Mouse (Mus musculus) limb, embryonic 10.5 days (tissue): ENCODE results near the gene Itprid2. TPM values are rescaled to one million over a fixed set of nuclear protein-coding genes. Genes with fewer than 3 reads are reported as not detected.
"Not testable (repeated sequence)": the region's sequence is repeated elsewhere in the genome, so short reads cannot be mapped to it uniquely, and the experiment has no call there.

Source experiments
- DNase-seq: peaks from one replicate; pipeline ENCODE4 v3.0.0-alpha.2; 2017; ENCODE audit warnings: low spot score
- H3K27ac ChIP-seq: fragments of 300-500 bp; sonication (generic); 2 replicates; pipeline ENCODE4 v1.5.1; 2016; ENCODE audit warnings: mild to moderate bottlenecking
- H3K27me3 ChIP-seq: fragments of 300-500 bp; sonication (generic); 2 replicates; pipeline ENCODE4 v1.6.1; 2016; ENCODE audit warnings: low read depth, mild to moderate bottlenecking; ENCODE audit not compliant: poor library complexity, severe bottlenecking
- H3K36me3 ChIP-seq: fragments of 300-500 bp; sonication (generic); 2 replicates; pipeline ENCODE4 v1.6.1; 2016; ENCODE audit warnings: mild to moderate bottlenecking, moderate library complexity
- H3K4me1 ChIP-seq: fragments of 300-500 bp; sonication (generic); 2 replicates; pipeline ENCODE4 v1.6.1; 2016
- H3K4me3 ChIP-seq: fragments of 300-500 bp; sonication (generic); 2 replicates; pipeline ENCODE4 v1.5.1; 2016; ENCODE audit warnings: mild to moderate bottlenecking, moderate library complexity
- H3K9me3 ChIP-seq: fragments of 300-500 bp; sonication (generic); replicated peaks from 2 replicates; pipeline ENCODE4 v1.6.1; 2016; ENCODE audit warnings: mild to moderate bottlenecking
- WGBS: fragments of 180-500 bp; shearing (Covaris S2); methylation state at CpG from one replicate; pipeline ENCODE4 v1.1.7; 2016; 5-methylcytosine and 5-hydroxymethylcytosine counted together
- polyA plus RNA-seq: library from polyadenylated mRNA; unstranded; fragments of >200 nt; fragmentation: Nextera tagmentation; extraction: Ambion mirVana; gene quantifications from 2 replicates; pipeline ENCODE4 v1.2.1, GENCODE M21; 2016

Itprid2 gene
- polyA plus RNA-seq, result 4.4 and 5.6 TPM in 2 replicates

DNA sequence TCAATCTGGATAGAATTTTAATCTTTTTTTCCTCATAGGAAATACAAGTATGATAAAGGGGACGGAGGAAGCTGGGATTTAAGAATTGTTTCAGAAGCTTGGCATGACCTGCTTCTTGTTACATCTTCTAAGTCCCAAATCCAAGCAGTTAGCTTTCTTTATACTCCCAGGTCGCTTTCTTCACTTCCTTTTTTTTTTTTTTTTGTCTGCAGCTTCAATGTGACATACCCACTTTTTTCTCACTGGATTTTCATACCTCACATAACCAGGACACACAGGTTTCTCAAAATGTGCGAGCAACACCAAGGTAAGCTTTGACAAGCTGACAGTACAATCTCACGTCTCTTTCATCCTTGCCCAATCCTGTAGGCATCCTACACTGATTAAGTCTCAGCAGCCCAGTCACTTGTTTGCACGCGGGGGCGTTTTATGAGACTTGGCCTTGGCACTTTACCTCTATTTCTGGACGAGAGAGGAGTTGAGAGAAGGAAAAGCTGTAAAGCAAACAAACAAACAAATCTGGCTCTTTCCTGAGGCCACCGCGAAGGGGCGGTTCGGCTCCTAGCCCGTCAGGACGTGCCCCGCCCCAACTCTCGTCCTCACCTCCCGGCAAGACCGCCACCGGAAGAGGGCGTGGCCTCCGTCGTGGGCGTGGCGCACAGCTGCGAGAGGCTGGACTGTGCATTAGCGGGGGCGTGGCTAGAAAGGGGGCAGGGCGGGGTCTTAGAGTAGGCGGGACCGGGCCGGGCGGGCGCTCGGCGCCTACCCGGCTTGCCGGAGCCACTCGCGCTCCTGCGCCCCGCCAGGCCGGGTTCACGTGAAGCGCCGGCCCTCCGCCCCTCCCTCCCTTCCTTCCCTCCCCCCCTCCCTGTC, at the start of gene Itprid2:
TSS of gene Itprid2 (plus strand) at position 825 of the 873 bp plus-strand sequence.
- no peaks in the 10 kb centered on the region for H3K9me3 ChIP-seq
- peak within 1 kb of the TSS; percentile 91 for H3K27ac ChIP-seq
- 4% methylated on average over 32 of the region's 46 CpGs for WGBS
- H3K4me1 ChIP-seq, result peaks cover 17% of the 10 kb centered on the region
- H3K27me3 ChIP-seq, result no peaks in the 10 kb centered on the region
- H3K4me3 ChIP-seq, result peak within 1 kb of the TSS; percentile 82
- H3K36me3 ChIP-seq, result no peaks in the 10 kb centered on the region
- DNase-seq, result peak; percentile 100

DNA sequence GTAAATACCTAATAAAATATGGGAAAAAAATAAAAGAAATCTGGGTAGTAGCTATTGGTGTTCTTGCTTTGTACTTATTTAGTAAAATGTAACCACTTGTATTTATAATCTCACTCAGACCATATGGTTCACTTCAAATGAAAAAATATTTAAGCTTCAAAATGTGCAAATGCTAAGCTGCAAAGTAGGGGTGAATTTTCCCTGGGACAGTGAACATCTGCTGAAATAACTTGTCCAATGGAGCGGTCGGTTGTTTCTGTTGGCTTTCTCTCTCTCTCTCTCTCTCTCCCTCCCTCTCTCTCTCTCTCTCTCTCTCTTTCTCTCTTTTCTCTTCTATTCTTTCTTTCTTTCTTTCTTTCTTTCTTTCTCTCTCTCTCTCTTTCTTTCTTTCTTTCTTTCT, 39.0 kb upstream of the Itprid2 start:
- Histone ChIP-seq H3K27ac (no peak overlapping the region), H3K27me3 (no peaks in the 10 kb centered on the region), H3K36me3 (no peaks in the 10 kb centered on the region), H3K9me3 (no peaks in the 10 kb centered on the region), H3K4me1 (no peaks in the 10 kb centered on the region), H3K4me3 (no peak overlapping the region)
- no peak for DNase-seq
- 93% methylated on average over 2 of the region's 2 CpGs for WGBS

DNA sequence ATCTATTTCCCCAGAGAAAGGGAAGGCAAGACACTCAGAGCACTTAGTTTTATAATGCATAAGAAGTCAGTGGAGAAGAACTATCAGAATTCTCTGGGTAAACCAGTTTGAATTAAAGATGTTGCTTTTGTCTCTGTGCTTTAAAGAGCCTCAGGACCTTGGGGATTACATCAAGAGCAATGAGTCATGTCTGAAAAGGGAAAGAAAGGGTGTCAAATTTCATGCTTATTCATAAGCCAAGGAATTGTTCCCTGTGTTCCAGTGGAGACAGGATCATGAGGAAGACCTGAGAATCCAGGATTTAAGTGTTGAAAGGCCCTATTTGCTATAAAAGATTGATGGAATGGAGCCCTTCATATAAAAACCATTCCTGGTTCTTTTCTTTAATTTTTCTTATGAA, 38.1 kb upstream of the Itprid2 start:
- Histone ChIP-seq H3K27me3 (no peaks in the 10 kb centered on the region), H3K36me3 (no peaks in the 10 kb centered on the region), H3K4me3 (no peak overlapping the region), H3K27ac (no peak overlapping the region), H3K9me3 (no peaks in the 10 kb centered on the region), H3K4me1 (no peaks in the 10 kb centered on the region)
- no peak for DNase-seq

DNA sequence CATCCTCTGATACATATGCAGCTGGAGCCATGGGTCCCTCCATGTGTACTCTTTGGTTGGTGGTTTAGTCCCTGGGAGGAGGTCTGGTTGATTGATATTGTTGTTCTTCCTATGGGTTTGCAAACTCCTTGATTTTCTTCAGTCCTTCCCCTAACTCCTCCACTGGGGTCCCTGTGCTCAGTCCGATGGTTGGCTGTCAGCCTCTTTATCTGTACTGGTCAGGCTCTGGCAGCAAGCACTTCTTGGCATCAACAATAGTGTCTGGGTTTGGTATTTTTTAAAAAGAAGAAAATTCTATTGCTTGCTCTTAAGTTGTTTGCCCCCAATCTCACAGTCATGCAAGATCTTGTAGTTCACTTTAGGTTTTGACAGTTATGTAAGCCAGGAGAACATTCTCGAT, 34.0 kb upstream of the Itprid2 start:
- H3K27me3 ChIP-seq, H3K4me1 ChIP-seq, H3K36me3 ChIP-seq, H3K4me3 ChIP-seq, H3K9me3 ChIP-seq, H3K27ac ChIP-seq, DNase-seq: not testable (repeated sequence)
- WGBS, result 56% methylated on average over 2 of the region's 2 CpGs

DNA sequence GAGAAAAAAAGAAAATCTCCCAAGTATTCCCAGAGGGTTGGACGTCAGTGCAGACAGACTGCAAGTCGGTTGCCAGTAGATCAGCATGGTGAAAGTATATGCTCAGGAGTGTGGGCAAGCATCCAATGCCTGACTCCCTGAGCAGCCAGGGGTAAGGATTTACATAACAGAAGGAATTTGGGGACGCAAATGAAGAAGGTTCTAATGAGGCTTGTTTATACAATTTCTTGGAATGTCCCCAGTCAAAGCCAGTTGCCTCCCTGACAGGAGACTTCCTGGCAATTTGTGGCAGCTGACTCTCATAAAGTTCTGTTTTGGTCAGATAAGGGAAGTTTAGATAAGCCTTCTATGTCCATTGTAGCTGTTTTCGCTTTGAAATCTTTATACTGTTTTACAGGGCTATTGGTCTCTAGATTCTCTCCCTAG, 33.4 kb upstream of the Itprid2 start:
- H3K4me3 ChIP-seq, result no peak overlapping the region
- H3K9me3 ChIP-seq, result no peaks in the 10 kb centered on the region
- no peaks in the 10 kb centered on the region for H3K4me1 ChIP-seq
- no peaks in the 10 kb centered on the region for H3K27me3 ChIP-seq
- 31% methylated on average over 4 of the region's 4 CpGs for WGBS
- H3K36me3 ChIP-seq, result no peaks in the 10 kb centered on the region
- no peak overlapping the region for H3K27ac ChIP-seq
- no peak for DNase-seq

DNA sequence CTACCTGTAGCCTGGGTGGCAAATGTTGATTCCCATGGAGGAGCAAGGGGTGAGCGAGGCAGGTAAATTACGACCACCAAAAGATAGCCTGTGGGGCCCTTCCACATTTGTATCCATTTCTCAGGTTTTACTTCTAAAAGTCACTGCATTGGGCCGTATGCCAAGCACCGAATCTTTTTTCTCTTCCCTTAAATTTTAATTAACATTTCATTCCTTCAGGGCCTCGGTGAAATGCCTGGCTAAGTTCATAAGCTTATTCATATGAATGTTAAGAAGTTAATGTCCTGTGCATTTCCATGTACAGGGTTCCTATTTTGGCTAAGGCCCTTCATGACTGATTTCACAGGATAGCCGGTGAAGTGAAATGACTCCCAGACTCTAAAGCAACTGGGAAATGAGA, 32.8 kb upstream of the Itprid2 start:
- H3K27ac ChIP-seq, result no peak overlapping the region
- no peaks in the 10 kb centered on the region for H3K27me3 ChIP-seq
- H3K9me3 ChIP-seq, result no peaks in the 10 kb centered on the region
- H3K4me1 ChIP-seq, result no peaks in the 10 kb centered on the region
- WGBS, result 77% methylated on average over 6 of the region's 6 CpGs
- H3K4me3 ChIP-seq, result no peak overlapping the region
- H3K36me3 ChIP-seq, result no peaks in the 10 kb centered on the region
- no peak for DNase-seq

DNA sequence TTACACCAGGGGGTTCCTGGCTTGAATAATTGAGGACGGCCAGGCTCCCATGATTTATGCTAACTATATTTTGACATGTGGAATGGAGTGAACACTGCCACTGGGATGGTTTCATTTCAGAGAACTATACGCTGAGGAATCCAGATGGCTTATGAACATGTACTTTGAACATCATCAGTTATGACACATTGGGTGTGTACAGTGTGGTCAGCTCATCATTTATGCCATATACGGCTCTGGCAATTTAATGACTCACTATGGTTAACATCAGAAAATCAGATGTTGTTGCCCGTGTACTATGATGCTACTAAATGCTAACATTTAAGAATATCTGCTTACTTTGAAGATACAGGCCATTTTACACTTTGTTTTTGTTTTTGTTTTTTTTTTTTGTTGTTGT, 31.8 kb upstream of the Itprid2 start:
- Histone ChIP-seq H3K4me1 (no peaks in the 10 kb centered on the region), H3K27ac (no peak overlapping the region), H3K36me3 (no peaks in the 10 kb centered on the region), H3K27me3 (no peaks in the 10 kb centered on the region), H3K4me3 (no peak overlapping the region), H3K9me3 (no peaks in the 10 kb centered on the region)
- WGBS, result 88% methylated on average over 4 of the region's 4 CpGs
- no peak for DNase-seq

DNA sequence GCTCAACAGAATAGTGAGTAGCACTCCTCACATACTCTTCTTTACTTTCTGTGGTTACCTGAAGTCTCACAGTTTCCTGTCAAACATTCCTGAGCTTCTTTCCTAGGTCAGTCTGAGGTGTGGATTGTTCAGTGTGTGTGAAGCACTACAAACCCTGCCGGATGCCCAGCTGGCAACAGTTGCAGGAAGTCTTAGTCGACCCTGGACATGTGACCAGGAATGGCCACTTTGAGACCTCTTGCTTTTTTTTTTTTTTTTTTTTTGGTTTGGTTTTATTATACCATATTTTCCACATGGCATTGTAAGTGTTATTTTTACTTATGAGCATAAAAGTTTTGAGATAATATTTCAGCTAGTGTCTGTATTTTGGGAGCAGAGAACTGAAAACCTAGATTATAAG, 29.1 kb upstream of the Itprid2 start:
- no peak overlapping the region for H3K27ac ChIP-seq
- no peaks in the 10 kb centered on the region for H3K9me3 ChIP-seq
- no peak for DNase-seq
- H3K36me3 ChIP-seq, result no peaks in the 10 kb centered on the region
- 85% methylated on average over 2 of the region's 2 CpGs for WGBS
- no peaks in the 10 kb centered on the region for H3K4me1 ChIP-seq
- H3K27me3 ChIP-seq, result no peaks in the 10 kb centered on the region
- H3K4me3 ChIP-seq, result no peak overlapping the region

DNA sequence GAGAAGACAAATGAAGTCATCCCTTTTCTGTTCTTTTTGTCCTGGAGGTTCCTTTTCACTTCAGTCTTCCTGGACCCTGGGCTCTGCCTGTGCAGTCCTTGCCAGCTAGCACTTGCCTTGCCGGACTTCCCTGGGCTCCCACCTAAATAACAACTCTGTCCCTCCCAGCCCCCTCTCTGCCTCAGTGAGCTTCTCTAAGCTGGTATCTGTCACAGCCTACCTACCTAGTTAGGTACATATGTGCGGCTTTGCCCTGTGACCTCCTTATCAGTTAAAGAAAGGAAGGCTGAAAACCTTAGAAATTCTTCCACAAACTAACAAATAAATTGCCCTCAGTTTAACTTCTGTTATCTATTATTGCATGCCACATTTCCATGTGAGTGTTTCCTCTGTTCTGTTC, 28.0 kb upstream of the Itprid2 start:
- Histone ChIP-seq H3K27me3 (no peaks in the 10 kb centered on the region), H3K4me1 (no peaks in the 10 kb centered on the region), H3K4me3 (no peak overlapping the region), H3K9me3 (no peaks in the 10 kb centered on the region), H3K36me3 (no peaks in the 10 kb centered on the region), H3K27ac (no peak overlapping the region)
- DNase-seq, result no peak
- WGBS, result 61% methylated on average over 2 of the region's 2 CpGs

DNA sequence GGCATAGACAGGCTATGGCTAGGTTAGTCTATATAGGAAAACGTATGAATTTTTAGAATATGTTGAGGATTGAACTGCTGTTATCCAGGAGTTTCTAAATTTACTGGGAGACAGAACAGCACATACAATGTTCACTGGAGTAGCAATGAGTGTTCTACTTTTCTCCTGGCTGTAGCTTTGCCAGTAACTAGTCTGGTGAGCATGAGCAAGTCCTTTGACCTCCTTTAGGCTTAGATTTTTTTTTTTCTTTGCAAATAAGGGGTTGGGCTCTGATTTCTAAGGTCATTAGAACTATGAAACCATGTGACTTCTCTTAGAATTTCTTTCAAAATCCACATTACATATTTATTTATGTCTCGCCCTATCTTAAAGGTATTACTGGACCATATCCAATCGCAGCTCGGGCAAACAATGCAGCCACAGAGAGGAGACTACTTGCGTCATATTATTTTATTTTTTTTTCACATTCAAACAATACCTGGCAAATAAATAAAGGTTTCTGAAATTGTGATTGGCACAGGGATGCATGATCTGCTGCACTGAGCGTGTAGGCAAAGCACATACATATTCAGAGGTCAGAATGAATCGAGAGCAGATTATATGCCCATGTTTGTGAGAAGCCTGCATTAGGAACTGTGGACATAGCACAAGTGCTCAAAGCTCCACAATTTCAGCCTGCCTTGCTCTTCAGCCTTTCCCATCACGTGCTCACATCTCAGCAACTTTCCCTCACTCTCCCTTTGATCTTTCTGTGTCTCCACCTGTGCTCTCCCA, 26.7 kb upstream of the Itprid2 start:
- 90% methylated on average over 8 of the region's 8 CpGs for WGBS
- H3K36me3 ChIP-seq, result no peaks in the 10 kb centered on the region
- H3K27ac ChIP-seq, result no peak overlapping the region
- no peaks in the 10 kb centered on the region for H3K9me3 ChIP-seq
- DNase-seq, result no peak
- H3K4me3 ChIP-seq, result no peak overlapping the region
- H3K4me1 ChIP-seq, result no peaks in the 10 kb centered on the region
- H3K27me3 ChIP-seq, result no peaks in the 10 kb centered on the region

DNA sequence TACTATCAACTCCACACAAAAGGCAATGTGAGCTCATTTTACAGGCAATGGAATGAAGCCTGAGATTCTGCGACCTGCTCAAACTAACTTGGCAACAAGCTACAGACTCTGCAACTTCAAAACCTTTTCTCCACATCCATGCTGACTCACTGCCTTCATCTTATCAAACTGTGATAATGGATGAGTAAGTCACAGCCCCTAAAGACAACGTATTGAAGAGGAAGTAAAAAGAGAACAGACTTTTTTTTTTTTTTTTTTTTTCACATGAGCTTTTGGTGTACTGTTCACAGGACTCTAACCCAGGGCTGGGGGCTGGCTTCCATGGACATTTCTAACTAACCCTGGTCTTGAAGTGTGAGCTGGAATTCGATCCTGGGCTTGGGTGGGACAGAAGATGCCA, 24.3 kb upstream of the Itprid2 start:
- Histone ChIP-seq H3K4me1 (no peaks in the 10 kb centered on the region), H3K4me3 (no peak overlapping the region), H3K9me3 (no peaks in the 10 kb centered on the region), H3K27me3 (no peaks in the 10 kb centered on the region), H3K36me3 (no peaks in the 10 kb centered on the region), H3K27ac (no peak overlapping the region)
- DNase-seq, result no peak
- WGBS, result 71% methylated on average over 3 of the region's 3 CpGs

DNA sequence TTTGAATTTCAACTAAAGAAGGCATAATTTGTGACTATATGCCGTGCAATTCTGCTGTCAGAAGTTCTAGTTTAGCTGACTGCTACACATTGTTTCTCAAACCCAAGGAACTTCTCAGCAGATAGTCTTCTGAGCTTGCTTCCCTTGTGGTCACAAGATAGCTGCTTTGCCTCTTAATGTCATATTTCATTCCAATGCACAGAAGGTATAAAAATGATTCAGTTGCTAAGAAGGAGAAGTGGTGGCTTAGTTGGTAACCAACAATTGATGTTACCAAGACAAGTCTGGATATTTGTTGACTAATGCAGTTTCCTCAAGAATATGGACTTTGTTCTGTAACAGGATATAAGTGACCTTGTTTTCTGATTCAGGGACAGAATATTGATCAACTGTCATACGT, 17.0 kb upstream of the Itprid2 start:
- no peaks in the 10 kb centered on the region for H3K9me3 ChIP-seq
- H3K27me3 ChIP-seq, result no peaks in the 10 kb centered on the region
- WGBS, result 92% methylated on average over 2 of the region's 2 CpGs
- no peak overlapping the region for H3K27ac ChIP-seq
- no peaks in the 10 kb centered on the region for H3K4me1 ChIP-seq
- no peaks in the 10 kb centered on the region for H3K36me3 ChIP-seq
- no peak overlapping the region for H3K4me3 ChIP-seq
- no peak for DNase-seq
